Mouse (Mus musculus) embryo, embryonic 11.5 days (tissue): ENCODE data around the gene Calcoco2.

Experiments used
- DNase-seq: peaks from one replicate; pipeline ENCODE4 v3.0.0-alpha.2; 2012; ENCODE audit warnings: low read depth, low spot score

Gene Calcoco2

DNA sequence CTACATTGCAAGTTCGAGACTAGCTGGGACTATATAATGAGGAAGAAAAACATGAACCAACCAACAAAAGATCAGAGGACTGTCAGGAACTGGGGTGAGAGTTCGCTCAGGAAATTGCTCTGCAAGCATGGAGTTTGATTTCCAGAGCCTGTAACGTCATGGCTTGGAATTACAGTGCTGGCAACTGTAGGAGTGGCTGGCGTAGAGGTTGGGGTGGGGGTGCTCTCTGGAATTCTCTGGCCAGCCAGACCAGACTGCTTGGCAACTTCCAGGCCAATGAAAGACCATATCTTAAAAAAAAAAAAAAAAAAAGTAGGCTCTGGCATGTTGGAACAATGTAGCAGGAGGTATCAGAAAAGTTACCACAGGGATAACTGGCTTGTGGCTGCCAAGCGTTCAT lies 31.0 kb downstream of the Calcoco2 start:
- DNase-seq, result no peak

DNA sequence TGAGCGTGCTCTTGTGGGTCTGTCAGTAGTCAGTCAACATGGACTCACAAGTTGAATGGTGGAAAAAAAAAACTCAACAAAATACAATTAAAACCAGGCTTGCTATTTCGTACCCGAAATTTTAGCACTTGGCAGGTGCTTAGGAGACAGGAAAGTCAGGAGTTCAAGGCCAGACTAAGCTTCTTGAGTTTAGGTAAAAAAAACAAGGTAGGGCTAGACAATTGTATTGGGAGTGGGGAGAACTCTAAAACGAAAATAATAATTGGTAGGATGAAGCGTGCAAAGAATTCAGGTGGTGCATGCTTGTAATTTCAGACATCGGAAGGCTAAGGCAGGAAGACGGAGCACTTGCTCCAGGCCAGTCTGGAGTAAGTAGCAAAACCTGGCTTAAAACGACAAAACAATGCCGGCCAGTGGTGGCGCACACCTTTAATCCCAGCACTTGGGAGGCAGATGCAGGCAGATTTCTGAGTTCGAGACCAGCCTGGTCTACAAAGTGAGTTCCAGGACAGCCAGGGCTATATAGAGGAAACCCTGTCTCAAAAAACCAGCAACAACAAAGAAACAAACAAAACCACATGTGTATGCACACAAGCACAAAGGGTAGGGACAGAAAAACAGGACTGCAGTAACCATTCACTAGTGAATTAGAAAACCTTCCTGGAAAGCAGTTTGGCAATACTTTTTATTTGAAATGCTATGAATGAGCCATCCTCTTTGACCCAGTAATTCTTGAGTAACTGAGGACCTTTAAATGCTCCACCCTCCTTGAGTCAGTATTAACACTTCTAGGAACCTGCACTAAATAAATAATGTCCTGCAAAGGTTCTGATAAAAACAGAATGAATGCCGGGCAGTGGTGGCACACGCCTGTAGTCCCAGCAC lies 35.3 kb downstream of the Calcoco2 start:
- DNase-seq, result peak; percentile 16

DNA sequence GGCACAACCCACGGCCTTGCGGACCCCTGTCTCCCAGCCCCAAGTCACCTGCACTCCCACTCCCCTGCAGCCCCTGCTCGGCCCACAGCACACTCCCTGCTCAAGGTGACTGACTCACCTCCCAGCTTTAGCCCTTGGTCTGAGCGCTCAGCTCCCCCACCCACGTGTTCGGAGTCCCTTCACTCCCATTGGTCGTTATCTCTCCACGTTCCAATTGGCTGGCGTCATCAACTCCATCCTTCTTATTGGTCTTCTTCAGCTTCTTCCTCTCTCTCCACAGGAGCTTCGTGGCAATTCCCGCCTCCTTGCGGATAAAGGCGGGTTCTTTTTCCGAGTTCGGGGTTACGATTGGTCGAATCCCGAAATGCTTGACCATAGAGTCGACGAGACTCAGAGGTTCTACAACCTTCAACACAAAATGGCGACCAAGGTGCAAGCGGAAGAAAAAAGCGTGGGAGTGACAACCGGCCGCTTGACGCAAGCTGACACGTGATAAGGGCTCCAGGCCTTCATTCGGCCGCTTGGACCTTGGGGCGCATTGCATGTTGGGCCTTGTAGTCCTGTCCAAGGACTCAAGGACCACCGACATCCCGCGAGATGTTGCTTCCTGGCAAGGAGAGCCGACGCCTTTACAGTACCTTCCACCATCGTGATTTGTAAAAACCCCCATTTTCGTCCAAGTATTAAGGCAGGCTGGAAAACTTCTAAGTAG lies 36.1 kb downstream of the Calcoco2 start, which contains the start of gene Atp5g1:
TSS of gene Atp5g1 (minus strand) at position 162 of the 712 bp plus-strand sequence.
- DNase-seq, result peak; percentile 99

DNA sequence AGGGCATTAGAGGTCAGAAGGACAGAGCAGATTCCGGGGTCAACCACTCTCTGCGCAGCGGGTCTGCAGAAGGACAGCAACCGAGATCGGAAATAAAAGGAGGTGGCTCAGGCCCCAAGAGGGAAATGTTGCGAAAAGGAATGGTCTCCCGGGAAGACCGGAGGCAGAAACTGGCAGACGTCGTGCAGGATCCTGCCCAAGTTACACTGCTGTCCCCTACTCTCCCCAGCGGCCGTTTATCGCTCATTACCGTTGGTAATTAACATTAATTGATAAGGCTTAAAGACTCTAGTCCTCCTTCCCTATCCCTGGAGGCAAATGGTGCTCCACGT lies 36.6 kb downstream of the Calcoco2 start:
- DNase-seq, result peak; percentile 9

DNA sequence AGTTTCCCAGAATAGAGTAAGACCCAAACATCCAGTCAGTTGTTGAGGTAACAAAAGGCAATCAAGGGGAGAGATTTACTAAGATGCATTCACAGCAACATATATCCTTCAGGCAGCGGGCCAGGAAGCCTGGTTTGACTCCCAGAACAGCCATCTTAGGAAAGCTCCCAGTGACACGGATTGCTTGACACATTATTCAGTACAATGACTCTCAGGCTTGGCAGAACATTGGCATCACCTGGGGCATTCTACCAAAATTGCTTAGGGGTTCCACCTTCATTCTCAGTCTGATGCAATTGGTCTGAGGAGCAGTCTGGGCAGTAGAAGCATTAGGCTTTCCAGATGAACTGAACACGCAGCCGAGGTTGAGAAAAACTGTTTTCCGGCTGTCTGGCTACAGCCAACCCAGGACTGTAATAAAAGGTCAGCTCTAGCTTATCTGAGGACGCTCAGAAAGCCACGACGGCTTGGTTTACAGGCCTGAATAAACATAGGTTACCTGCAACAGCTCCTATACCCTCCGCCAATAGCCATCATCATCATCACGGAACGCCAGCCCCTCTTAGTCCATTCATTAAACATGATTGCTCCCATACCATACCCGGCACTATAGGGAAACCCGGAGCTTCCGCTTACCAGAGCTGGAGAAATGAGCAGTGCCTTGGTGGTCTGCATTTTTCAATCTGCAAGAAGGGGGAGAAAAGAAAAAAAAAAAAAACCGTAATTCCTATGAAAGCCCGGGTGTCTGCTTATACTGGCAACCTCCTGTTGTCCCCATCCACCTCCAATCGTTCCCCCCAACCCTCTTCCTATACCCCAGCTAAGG lies 37.2 kb downstream of the Calcoco2 start:
- no peak for DNase-seq

DNA sequence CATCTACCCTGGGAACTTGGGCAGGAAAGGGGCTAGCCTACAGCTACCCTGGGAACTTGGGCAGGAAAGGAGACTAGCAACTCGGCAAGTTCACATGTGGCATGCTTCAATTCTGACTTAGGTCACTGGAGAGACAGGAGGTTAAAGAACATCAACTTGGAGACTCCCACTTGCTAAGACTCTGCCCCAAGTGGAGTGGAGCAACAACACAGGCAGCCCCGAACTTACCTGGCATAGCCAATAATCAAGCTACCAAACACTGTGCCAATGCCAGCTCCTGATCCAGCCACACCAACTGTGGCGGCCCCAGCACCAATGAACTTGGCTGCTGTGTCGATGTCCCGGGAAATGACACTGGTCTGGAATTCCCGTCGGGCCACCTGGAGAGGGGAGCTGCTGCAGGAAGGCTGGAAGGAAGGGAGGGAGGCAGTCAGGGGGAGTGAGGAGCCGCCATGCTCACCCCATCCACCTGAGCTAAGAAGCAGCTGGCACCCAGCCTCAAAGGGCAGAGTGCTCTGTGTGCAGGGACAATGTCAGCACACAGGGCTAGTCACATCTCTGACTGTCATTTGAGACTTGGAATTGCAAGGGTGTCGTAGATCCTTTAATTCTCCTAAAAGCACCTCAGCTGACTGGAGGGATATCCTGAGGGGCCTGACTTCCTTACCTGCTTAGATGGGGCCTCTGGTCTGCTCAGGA lies 38.3 kb downstream of the Calcoco2 start:
- DNase-seq, result no peak

DNA sequence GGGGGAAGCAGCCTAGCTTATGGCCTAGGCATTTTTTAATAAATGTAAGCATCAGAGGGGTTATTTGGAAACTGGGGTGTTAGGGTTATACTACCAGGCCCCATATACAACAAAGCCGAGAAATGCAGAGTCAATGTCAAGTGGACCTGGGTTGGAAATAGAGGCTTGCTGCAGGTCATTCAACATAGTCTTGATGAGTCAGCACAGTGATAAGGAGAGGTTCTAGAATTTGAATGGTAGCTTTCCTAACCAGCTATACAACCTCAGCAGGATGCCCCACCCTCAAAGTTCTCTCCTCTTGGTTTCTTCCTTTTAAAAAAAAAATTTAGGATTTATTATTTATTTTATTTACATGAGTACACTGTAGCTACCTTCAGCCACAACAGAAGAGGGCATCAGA lies 40.8 kb downstream of the Calcoco2 start:
- no peak for DNase-seq

DNA sequence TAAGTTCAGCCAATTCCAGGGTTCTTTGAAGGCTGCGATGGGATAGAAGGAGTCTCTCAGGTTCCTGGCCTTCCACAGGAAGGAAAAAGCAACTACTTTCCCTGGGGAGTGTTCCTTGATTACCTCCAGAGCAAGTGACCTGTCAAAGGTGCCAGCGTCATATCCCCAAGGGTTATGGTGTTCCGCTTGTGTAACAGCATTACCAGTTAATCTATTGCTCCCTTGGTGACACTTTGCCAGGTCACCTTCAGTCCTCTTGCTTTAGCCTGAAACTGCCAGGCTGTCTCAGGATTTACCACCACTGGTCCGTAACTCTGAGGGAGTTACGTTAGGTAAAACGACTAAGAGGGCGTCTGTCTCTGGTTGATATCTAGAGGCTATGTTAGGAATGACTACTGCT lies 41.4 kb downstream of the Calcoco2 start:
- DNase-seq, result no peak

DNA sequence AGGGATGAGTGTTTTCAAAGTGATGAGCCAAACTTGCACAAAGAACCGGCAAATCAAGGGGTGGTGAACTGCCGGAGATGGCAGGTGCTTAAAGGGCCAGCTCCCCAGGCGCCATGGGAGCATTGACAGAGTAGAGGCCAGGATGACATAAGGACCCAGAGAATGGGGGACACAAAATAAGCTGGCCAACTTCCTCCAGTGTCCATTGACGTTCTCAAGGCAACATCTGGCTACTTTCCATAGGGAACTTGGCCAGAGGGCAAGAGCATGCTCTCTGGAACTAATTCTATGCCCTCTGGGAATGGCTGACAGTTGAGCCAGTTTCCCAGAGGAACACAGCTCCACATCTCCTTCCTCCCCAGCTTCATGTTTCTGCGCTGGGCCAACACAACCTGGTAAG lies 43.5 kb downstream of the Calcoco2 start:
- no peak for DNase-seq

DNA sequence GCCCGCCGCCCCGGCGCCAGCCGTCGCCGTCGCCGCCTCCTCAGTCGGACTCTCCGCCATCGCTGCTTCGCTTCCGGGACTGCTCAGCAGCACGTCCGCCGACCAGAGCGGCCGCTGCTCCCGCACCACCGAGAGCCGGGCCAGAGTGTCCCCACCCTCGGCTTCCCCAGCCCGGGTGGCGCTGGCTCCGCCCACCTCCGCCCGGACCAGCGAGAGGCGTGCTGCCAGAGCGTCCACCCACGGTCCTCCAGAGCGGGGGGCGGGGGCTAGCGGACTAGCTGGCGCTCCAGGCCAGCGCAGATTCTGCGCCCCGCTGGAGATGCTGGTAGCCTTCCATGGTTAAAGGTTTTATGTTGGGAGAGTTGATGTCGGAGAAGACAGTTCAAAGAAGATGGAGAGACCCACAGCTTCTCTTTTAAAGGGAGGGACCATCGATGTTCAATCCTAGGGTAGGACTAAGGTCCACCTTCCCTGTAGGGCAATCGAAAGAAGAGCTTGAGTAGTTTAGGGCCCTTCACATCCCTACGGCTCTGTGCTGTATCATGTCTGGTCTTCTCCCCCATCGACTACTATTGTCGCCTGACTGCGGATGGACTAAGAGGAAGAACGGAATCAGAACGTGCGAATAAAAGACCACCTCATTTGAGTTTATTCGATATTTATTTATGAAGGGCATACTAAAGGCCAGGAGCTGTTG lies 46.4 kb downstream of the Calcoco2 start, which contains the start of gene Ube2z:
TSS of gene Ube2z (minus strand) at position 174 of the 697 bp plus-strand sequence.
- peak; percentile 93 for DNase-seq

DNA sequence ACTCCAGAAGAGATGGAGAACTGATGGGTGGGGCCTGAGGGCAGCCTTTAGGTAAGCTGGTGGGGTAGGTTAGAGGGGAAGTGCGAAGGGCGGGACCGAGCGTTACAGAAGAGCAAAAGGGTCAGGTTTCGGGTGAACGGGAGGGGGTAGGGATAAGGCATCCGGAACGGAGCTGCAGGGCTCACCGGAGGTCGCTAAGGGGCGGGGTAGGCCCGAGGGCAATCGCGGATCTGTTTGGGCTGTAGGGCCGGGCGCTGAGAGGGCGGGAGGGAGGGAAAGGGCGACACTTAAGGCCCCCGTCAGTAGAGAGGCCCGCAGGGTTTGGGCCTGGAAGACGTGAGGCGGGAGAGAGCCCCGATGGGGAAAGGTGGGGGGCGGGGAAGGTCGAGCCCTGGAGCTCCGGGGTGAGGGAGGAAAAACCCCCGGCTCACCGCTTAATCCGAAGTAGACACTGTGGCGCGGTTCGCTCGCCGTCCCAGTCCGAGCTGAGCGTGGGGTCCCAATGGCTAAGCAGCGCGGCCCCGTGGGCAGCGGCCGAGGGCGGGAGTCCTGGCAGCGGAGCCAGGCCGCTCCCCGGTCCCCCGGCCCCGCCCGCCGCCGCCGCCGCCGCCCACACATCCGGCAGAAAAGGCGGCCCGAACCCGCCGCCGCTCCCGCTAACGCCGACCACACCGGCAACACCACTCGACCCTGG lies 47.1 kb downstream of the Calcoco2 start:
- peak; percentile 20 for DNase-seq

DNA sequence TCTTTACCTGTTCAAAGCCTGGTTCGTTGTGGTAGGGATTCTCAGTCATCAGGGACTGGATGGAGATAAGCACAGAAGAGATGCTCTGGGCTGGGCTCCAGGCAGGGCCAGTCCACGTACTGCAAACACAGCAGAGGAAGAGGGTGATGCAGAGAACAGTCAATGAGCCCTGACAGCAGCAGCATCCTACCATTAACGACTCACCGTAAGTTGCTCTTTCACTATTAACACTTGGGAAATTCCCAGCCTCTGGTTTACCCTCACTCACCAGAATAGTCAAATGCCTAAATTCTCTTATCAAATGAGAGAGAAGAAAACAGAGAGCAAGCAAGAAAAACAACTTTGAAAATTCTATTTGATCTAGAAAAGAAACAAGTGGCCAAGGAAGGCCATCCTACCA lies 53.5 kb downstream of the Calcoco2 start:
- no peak for DNase-seq

DNA sequence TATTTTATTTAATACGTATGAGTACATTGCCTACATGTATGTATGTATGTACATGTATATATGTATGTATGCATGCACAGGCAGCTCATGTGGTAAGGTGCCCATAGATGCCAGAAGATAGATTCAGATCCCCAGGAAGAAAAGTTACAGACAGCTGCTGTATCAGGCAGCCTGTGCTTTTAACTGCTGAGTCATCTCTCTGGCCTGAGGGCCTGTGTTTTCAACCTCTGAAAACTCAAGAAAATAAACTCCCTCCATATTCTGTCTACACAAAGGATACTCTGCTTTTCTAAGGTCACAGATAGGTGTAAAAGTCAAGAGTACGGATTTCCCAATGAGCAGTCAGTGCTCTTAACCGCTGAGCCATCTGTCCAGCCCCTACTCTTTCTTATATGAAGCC lies 60.9 kb downstream of the Calcoco2 start:
- no peak for DNase-seq

DNA sequence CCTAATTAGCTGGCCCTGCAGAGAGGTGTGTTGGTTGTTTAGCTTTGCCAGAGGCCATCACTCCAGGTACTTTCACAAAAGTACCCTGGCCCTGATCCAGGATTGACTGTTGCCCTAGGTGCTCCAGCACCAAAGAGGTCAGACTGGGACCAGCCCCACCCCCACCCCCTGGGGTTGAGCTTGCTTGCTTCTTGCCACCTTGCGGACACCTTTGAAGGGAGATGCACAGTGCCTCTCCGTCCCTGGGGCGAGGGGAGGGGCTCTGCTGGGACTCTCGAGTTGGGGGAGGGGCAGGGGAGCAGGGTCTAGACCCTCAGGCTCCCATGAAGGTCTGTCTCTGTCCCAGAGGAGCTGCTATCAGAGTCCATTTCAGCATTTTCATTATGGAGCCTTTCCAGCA lies 61.8 kb downstream of the Calcoco2 start:
- DNase-seq, result no peak
